Mouse (Mus musculus) right cerebral cortex, postnatal 36 days (tissue): Measurements from ENCODE around the gene Nfyb.

Experiments
- DNase-seq, 2 experiments: peaks; one replicate each; pipeline ENCODE4 v3.0.0; 2022; ENCODE audit warnings: low spot score in 2 of 2, mixed read lengths in 1 of 2

The Nfyb gene

DNA sequence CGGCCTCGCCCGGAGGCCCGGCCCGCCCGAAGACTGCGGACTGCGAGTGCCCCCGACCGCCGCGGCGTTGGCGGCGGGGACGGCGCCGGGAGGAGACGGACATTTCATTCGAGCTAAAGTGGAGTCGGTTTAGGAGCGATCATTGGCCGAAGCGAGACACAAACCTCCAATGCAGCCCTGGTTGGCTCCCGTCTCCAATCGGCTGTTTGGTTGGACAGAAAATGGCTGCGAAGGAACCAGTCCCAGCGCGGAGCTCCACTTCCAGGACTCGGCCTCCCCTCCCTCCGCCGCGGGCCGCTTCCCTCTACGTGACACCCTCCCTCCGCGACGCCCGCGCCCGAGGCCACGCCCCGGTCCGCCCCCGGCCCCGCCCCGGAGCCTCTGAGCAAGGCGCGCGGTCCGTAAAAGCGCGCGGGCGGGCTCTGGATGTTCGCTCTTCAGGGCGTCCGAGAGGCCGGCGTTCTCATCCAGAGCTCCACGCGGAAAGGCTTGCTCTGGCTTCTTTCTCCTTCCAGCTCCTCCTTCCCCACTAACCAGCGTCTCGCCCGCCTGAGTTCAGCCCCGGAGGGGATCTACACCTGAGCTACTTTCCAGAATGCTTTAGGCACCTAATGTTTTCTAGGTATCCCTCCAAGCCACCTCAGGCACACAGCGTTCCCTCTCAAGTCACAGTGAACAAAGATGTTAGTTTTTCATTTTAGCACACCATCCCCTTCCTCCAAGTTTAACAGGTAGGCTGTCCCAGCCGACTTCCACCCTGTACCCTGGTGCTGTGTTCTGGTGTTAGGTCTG, at the start of gene Nfyb:
Gene Nfyb, minus strand, starts transcription at position 305 of the 792 bp plus-strand sequence.
- DNase-seq = peak; percentile 96 to 97

DNA sequence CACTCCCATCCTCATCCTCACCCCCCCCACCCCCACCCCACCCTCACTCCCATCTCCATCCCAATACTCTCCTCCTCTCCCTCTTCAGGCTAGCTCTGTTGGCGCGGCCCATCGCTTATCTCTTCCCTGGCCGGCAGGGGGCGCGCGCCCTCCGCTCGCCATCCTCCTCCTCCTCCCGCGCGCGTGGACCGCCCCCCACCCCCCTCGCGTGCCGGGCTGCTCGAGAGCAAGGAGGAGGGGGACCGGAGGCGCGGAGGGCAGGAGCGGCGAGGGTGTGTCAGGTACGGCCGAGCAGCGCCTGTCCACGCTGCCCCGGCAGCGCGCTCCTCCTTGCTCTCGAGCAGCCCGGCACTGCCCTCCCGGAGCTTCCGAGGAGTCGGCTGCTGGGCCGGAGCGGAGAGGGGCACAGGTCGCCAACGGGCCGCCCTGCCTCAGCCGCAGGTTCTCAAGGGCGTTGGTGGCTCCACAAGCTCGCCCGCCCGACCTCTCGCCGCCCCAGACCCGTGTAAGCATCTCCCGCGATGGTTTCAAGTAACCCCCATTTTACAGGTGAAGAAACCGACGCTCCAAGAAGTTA, 48.0 kb upstream of the Nfyb start:
- DNase-seq = peak; percentile 39 to 48

DNA sequence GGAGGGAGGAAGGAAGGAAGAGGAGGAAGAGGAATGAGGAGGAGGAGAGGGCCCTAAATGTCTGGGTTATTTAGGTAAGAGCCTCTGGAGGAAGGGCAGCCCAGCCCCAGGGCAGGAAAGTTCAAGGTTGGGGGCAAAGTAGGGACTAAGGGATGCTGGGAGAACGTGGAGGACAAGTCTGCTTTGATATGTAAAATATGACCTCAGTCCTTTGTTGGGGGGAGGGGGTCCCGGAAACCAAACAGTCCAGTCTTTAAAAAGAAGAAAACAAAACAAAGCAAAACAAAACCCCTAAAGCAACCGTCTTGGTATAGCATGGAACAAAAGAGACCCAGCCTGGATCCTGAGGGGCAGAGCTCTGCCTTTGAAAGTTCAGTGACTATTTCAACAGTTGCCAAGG, 45.4 kb upstream of the Nfyb start:
- DNase-seq = no peak

DNA sequence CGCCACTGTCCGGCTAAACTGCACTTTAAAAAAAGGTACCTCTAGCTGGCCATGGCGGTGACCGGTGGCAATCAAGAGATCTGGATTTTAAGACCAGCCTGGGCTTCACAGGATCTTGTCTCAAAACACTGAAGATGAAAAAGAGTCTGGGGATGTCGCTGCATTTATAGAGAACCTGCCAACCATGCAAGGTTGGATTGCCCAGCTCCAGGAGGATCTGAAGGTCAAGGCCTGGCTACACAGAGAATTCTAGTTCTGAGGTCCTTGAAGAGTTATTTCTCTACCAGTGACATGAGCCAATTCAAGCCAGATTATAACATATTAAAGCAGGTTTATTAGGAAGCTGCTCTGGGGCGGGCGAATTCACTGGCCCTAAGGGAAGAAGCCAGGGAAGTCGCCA, 44.9 kb upstream of the Nfyb start:
- no peak for DNase-seq

DNA sequence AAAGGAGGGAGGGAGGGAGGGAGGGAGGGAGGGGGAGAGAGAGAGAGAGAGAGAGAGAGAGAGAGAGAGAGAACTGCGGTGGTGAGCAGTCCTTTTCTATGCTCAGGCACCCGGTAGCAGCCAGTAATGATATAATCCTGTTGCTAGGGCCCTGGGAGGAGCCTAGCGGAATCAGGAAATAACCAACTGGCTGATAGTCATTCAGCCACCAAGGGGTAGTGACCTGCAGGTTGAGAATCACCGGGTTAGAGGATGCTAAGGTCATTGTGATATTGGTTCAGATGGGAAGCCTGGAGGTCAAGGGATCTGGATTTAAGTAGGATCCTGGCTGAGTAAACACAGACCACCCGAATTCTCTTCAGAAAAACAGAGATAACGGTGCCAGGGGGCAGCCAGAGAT, 44.2 kb upstream of the Nfyb start:
- DNase-seq = no peak

DNA sequence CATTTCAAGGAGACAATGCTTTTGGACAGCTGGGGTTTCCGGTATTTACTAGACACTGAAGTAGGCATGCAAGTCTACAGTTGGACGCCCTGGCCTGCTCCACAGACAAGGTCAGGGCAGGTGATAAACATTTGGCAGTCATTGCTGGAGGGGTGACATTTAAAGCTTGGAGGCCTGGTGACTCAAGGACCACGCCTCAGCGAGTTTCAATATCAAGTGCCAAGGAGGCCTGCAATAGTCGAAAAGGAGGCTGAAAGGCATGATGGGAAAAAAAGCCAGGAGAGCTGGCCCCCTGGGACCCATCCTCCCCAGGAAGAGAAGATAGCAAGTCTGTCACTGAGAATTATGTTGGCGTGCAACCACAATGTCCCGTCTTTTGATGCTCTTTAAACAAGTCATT, 43.3 kb upstream of the Nfyb start:
- no peak for DNase-seq

DNA sequence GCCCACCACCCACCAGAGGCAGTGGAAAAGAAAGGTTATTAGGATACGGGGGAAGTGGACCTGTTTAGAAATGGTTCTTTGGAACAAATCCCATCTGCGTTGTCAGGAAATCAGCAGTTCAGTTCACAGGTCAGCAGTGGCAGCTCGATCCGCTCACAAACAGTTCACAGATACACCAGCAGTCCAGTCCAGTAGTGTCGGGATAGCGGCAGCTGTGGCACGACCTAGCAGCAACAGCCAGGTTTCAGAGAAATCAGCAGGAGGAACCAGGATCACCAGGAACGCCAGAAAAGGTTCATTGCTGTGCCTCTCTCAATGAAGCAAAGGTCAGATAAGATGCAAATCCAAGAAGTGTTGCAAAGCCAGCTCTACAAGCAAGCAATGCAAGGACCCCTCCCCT, 42.5 kb upstream of the Nfyb start:
- DNase-seq = no peak

DNA sequence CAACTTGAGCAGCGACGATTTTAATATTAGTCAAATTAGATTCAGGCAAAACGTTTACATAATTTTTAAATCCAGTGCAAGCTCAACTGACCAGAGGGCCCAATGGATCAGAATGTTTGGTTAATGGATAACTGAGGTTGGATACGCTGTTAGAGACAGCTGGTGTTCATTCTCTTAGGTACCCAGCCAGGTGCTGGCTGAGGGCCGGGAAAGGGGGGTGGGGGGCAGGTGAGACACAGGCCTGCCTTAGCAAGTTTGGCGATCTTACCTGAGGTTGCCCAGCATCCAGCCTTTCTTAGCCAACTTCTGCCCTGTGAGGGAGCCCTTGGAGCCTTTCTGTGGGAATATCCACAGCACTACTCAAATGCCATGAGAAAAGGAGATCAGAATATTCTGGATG, 41.2 kb upstream of the Nfyb start:
- no peak for DNase-seq

DNA sequence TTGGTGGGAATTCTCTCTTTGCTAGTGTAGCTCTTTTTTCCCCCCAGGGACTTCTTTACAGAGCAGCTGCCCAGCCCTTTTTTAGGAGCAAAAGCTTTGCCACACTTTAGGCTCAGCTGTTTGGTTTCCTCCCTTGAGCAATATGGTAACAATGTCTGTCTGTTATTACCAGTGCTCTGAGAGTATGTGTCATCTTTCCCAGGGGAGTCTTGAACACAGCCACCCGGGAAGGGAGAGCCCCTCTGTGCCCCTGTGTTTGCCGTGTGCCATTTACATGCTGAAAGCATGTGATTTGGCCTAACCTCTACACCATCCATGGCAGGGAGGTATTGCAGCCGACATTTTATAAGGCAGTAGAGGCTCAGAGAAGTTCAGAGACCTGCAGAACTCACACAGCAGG, 40.5 kb upstream of the Nfyb start:
- DNase-seq = no peak

DNA sequence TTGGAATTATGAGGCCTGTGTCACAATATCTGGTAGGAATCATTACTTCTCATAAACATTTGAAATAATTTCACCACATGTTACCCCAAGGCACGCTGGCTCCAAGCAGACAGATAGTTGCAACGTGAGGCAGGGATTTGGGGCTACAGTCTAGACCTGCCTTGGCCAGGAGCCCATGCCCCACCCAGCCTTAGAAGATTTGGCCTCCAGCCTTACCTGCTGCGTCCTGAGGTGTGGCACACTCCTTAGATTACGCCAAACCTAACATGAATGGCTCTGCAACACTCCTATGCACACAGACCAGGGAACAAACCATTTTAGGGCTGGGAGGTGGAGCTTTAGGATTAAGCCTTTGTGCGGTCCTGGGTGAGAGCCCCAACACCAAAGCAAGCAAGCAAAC, 36.1 kb upstream of the Nfyb start:
- no peak for DNase-seq

DNA sequence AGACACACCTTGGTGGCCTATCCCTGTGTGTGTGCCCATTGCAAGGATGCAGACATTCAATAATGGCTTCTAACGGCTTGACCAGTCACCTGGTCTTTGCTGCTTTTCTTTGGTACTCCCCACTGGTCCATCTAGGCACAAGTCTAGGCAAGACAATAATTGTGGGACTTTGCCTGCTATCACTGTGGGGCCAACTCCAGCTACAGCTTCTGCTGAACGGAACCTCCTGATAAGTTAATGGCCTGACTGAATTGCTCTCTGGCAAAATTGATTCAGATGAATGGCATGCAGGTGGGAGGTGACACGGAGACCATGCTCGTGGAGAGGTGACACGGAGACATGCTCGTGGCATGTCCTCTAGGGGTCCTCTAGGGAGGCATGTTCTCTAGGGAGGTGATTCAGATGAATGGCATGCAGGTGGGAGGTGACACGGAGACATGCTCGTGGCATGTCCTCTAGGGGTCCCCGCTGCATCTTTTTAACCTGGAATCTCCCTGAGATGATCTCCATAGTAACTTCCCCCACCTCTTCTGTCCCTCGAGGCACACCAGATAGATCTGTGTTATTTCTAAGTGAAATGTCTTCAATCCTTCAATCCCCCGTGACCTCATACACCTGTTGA, 34.5 kb upstream of the Nfyb start:
- no peak for DNase-seq

DNA sequence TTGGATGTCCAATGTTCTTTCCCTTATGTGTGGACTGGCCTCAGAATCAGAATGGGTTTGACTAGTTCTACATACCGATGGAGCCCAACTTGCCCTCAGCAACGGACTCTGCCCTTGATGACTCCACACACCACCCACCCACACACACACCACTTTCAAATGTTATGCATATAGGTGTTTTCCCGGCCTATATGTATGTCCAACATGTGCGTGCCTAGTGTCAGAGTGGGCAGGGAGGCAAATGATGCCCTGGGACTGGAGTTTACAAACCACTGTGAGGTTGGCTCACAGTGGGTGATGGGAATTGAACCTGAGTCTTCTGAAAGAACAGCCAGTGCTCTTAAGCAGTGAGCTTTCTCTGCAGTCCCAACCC, 33.2 kb upstream of the Nfyb start:
- no peak for DNase-seq

DNA sequence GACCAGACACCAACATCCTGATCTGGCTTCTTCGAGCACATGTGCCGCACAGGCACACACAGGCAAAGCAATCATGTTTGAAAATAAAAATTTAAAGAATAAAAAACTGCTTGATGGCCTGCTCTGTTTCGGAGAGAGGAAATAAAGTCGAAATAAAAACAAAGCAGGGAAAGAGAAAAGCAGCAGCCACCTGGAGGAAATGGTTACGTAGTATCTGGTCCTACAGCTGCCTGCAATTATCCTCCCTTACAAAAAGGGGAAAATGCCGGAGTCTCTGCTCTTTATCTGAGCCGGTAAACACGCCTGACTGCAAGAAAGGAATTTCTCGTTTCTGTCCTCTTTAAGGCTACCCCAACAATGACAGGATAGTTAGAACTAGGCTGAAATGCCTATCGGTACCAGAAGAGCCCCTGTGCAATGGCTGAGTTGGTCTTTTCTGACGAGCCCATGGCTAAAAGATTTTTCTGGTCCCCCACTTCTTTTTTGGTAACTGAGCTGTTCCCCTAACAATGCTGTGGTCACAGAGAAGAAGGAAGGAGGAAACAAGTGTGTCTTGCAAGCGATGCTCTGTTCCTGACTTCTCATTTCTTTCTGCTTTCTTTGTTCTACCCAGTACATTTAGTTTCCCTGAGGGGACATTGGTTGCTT, 32.7 kb upstream of the Nfyb start:
- peak in 1 of 2 experiments; percentile 20 for DNase-seq

DNA sequence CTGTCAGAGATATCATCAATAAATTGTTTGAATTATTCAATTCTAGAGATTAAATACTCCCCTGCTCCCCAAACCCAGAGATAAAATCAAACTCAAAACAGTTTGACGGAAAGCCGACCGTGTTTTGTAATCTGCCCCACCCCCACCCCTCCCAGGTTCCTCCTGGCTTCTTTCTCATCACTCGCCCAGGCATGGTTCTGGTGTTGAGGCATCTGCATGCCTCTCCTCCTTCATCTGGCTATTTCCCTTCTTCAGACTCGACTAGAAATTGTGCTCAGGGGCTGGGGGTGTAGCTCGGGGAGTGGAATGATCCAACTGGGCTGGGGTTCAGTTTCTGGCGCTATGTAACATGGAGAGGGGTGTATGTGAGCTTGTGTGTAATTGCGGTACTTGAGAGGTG, 31.8 kb upstream of the Nfyb start:
- no peak for DNase-seq

DNA sequence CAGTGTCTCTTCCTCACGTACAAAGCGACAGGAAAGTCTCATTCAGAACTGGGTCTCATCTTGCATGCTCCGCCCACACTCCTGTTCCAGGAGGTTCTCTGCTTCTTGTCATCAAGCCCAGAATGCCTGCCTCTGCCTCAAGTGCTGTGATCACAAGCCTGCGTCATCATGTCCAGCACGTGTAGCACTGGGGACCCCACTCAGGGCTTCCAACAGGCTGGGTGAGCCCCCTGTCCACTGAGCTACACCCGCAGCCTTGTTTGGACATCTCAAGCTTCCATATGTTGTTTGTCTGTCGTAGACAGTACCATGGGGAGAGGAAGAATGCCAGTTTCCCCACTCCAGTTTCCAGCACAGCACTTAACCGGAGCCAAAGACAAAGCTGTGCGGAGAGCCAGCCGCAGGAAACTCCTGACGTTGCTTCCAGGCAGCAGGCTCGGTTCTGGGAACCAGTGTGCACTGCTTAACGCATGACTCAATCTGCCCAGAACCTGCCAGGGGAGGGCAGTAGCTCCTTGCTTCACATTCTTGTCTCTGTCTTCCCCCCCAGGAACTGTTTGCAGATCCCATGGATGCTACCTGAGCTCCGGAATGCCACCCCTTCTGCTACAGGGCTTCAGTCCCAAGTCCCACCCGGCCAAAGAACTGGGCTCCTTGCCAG, 31.3 kb upstream of the Nfyb start:
- peak; percentile 77 to 86 for DNase-seq

DNA sequence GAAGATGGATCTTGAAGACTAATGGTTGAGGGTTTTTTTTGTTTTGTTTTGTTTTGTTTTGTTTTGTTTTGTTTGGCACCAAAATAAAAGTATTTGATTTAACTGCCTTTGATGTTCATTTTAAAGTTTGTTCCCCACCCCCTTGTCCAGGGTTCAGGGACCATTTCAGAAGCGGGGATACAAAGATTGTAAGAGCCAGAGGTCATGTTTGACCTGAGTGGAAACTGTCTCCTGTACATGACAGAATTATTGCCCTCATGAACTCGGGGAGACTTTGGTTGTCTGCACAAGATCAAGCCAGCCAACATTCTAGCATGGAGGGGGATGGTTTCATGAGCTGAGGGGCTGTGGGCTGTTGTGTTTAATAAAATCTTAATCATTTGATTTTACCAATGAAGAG, 28.4 kb upstream of the Nfyb start:
- DNase-seq = no peak

DNA sequence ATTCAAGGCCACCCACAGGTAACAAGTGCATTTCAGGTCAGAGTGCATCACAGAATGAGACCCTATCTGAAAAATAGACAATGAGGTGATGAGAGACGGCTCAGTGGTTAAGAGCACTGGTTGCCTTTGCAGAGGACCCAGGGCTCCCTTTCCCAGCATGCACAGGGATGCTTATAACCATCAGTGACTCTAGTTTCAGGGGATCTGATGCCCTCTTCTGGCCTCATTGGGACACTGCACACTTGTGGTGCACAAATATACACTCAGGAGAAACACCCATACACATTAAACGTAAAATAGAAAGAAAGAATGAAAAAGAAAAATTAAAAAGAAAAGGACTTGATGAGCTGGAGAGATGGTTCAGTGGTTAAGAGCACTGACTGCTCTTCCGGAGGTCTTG, 27.8 kb upstream of the Nfyb start:
- no peak for DNase-seq

DNA sequence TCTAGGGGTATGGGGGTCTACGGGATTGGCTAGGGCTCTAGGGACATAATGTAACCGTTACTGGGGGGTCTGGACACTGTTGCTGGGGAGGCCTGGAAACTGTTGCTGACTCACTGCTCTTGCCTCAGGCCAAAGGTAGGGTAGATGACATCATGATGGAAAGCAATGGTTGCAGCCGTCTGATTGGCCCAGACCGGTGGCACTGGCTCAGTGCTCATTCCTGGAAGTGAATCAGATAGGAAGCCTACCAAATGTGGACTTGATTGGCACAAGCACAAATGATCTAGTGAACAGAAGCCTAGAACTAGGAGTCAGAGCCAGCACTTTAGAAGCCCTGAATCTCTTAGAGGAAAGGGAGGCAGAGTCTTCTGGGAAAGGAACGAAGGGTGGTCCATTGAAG, 26.6 kb upstream of the Nfyb start:
- no peak for DNase-seq

DNA sequence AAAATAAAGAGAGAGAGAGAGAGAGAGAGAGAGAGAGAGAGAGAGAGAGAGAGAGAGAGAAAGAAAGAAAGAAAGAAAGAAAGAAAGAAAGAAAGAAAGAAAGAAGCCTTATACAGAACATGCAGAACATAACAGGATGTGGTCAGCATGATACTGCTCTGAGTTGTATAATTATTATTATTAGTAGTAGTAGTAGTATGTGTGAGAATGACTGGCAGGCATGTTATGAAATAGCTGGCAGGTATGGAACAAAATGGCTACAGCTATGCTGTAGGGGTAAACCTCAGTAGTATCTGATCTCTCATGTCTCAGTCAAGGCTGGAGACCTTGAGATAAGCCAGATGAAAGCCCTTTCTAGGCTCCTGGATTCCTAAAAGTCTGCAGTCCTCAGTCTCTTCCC, 25.2 kb upstream of the Nfyb start:
- DNase-seq = no peak

DNA sequence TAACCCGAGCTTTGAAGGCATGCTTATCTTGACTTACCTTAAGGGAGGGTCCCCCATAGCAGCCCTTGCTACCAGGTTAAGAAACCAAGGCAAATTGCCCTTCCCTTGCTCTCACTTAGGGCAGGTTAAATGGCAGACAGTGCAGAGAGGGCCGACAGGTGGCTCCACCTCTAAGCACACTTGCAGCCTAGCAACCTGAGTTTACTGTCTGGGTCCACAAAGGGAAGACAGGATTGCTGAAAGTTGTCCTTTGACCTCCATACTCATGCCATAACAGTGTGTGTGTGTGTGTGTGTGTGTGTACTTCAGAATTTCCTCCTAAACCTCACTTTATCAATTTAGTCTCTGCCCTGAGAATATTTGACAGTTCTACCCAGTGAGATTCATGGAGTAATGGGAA, 18.5 kb upstream of the Nfyb start:
- no peak for DNase-seq

DNA sequence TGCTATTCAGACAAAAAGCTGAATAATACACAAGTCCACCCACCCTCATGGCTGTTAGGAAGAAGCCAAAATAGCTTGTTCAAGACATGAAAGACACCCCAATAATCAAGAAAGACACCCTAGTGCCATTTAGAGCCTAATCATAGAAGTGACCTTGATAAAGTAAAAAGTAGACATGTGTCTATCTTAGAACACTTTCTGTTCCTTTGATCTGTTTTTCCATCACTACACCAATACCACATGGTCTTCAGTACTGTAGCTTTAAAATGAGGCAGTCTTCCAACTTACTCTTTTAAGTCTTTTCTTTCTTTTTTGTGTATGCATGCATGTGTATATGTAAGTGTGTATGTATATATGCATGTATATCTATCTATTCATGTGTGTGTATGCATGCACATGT, 16.9 kb upstream of the Nfyb start:
- no peak for DNase-seq

DNA sequence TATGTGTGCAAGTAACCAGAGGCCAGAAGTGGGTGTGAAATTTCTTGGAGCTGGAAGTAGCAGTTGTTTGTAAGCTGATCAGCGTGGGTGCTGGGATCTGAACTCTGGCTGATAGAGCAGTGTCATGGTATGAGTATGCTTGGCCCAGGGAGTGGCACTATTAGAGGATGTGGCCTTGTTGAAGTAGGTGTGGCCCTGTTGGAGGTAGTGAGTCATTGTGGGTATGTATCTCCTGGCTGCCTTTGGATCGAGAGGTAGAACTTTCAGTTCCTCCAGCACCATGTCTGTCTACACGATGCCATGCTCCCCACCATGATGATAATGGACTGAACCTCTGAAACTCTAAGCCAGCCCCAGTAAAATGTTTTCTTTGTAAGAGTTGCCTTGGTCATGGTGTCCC, 16.4 kb upstream of the Nfyb start:
- no peak for DNase-seq
